Mouse (Mus musculus): ENCODE results near the gene Slc10a1. TPM values are rescaled to one million over a fixed set of nuclear protein-coding genes. Genes with fewer than 3 reads are reported as not detected.

Slc10a1 gene
- polyA plus RNA-seq, 1 experiment from 2014 or later = 0.44 TPM

DNA sequence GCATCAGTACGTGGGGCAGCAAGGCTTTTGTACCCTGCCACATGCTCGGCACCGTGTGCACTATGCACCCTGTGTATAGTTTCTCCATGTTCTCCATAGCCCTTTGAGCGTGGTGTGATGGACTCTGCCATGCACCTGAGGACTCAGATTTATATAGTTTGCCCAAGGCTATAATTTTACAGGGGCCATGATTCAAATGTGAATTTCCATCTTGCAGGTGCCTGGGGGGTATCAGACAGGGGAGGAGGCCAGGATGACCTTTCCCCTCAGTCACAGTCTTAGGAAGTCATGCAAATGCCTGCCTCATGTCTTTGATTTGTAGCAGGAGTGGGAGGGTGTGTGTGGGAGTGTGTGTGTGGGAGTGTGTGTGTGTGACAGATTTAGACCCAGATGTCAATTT lies 29.1 kb upstream of the Slc10a1 start:
- Histone ChIP-seq H3K9me3 (ENCODE audit: control insufficient read depth, low read length) (no peaks in the 10 kb centered on the region), H3K27me3 (ENCODE audit: control insufficient read depth, insufficient read depth, low read length) (0 out of 2 replicates have a peak, but pooled peaks cover 2% of the 10 kb centered on the region), H3K27ac (ENCODE audit: low read depth, low read length) (no peak overlapping the region), H3K4me1 (ENCODE audit: control insufficient read depth, insufficient read depth, low read length) (peaks cover 7% of the 10 kb centered on the region; the same call in 1 of the 2 replicates), H3K4me2 (ENCODE audit: low read depth) (no peak overlapping the region), H3K4me3 (ENCODE audit: low read depth, low read length) (no peak overlapping the region), H3K9ac (ENCODE audit: low read length) (no peak overlapping the region), H3K36me3 (ENCODE audit: control insufficient read depth, insufficient read depth, low read length) (no peaks in the 10 kb centered on the region)
- DNase-seq (ENCODE audit: low spot score) (no peak), ATAC-seq (ENCODE audit: insufficient read depth, low FRiP score, low TSS enrichment) (no peak; the same call in 1 of the 2 replicates)
- 48% methylated on average over 4 of the region's 4 CpGs for WGBS

- H3K4me1 ChIP-seq (ENCODE audit: control insufficient read depth, insufficient read depth, low read length) = peaks cover 11% of the 10 kb centered on the region; the same call in 1 of the 2 replicates
- no peak overlapping the region for H3K4me2 ChIP-seq (ENCODE audit: low read depth)
- no peak for DNase-seq (ENCODE audit: low spot score)
- H3K4me3 ChIP-seq (ENCODE audit: low read depth, low read length) = no peak overlapping the region
- no peak overlapping the region for H3K9ac ChIP-seq (ENCODE audit: low read length)
- 94% methylated on average over 4 of the region's 4 CpGs for WGBS
- H3K36me3 ChIP-seq (ENCODE audit: control insufficient read depth, insufficient read depth, low read length) = no peaks in the 10 kb centered on the region
- H3K9me3 ChIP-seq (ENCODE audit: control insufficient read depth, low read length) = no peaks in the 10 kb centered on the region
- no peak for ATAC-seq (ENCODE audit: insufficient read depth, low FRiP score, low TSS enrichment)
- H3K27me3 ChIP-seq (ENCODE audit: control insufficient read depth, insufficient read depth, low read length) = 0 out of 2 replicates have a peak, but pooled peaks cover 2% of the 10 kb centered on the region
- no peak overlapping the region for H3K27ac ChIP-seq (ENCODE audit: low read depth, low read length)
Measured at GRCm38 (mm10) chr12:80995326-80995725, 26.8 kb upstream of the Slc10a1 start.

DNA sequence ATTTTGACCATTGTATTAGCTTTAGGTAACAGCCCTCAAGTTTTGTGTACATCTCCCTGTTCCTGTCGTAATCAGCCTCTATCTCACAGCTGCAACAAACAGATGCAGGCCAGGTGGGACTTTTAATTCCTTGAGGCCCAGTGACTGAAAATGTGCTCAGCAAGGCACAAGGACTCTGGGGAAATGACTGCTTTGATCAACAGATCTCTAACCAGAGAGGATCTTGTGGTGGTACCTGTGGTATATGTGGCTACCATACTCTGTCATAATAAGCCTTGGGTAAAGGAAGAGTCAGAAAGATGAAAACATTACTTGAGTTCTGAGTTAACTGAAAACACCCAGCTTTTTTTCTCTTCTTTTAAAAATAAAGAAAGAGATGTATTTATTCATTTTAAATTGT lies 25.3 kb upstream of the Slc10a1 start:
- Histone ChIP-seq H3K27ac (ENCODE audit: low read depth, low read length) (no peak overlapping the region), H3K9me3 (ENCODE audit: control insufficient read depth, low read length) (no peaks in the 10 kb centered on the region), H3K4me2 (ENCODE audit: low read depth) (no peak overlapping the region), H3K9ac (ENCODE audit: low read length) (no peak overlapping the region), H3K4me3 (ENCODE audit: low read depth, low read length) (no peak overlapping the region), H3K27me3 (ENCODE audit: control insufficient read depth, insufficient read depth, low read length) (0 out of 2 replicates have a peak, but pooled peaks cover 2% of the 10 kb centered on the region), H3K36me3 (ENCODE audit: control insufficient read depth, insufficient read depth, low read length) (no peaks in the 10 kb centered on the region), H3K4me1 (ENCODE audit: control insufficient read depth, insufficient read depth, low read length) (peaks cover 8% of the 10 kb centered on the region; the same call in 1 of the 2 replicates)
- ATAC-seq (ENCODE audit: insufficient read depth, low FRiP score, low TSS enrichment) (no peak), DNase-seq (ENCODE audit: low spot score) (no peak)
- 89% methylated on average over 1 of the region's 1 CpGs for WGBS

- H3K9me3 ChIP-seq (ENCODE audit: control insufficient read depth, low read length) = no peaks in the 10 kb centered on the region
- H3K9ac ChIP-seq (ENCODE audit: low read length) = no peak overlapping the region
- ATAC-seq (ENCODE audit: insufficient read depth, low FRiP score, low TSS enrichment) (no peak), DNase-seq (ENCODE audit: low spot score) (no peak)
- no peak overlapping the region for H3K4me2 ChIP-seq (ENCODE audit: low read depth)
- no peak overlapping the region for H3K4me3 ChIP-seq (ENCODE audit: low read depth, low read length)
- H3K36me3 ChIP-seq (ENCODE audit: control insufficient read depth, insufficient read depth, low read length) = no peaks in the 10 kb centered on the region
- H3K4me1 ChIP-seq (ENCODE audit: control insufficient read depth, insufficient read depth, low read length) = peaks cover 7% of the 10 kb centered on the region; the same call in 1 of the 2 replicates
- 79% methylated on average over 8 of the region's 8 CpGs for WGBS
- no peak overlapping the region for H3K27ac ChIP-seq (ENCODE audit: low read depth, low read length)
- no peaks in the 10 kb centered on the region for H3K27me3 ChIP-seq (ENCODE audit: control insufficient read depth, insufficient read depth, low read length)
Measured at GRCm38 (mm10) chr12:80992540-80993122, 24.1 kb upstream of the Slc10a1 start.

- DNase-seq (ENCODE audit: low spot score) (no peak), ATAC-seq (ENCODE audit: insufficient read depth, low FRiP score, low TSS enrichment) (no peak)
- Histone ChIP-seq H3K4me2 (ENCODE audit: low read depth) (no peak overlapping the region), H3K27me3 (ENCODE audit: control insufficient read depth, insufficient read depth, low read length) (no peaks in the 10 kb centered on the region), H3K4me1 (ENCODE audit: control insufficient read depth, insufficient read depth, low read length) (0 out of 2 replicates have a peak, but pooled peaks cover 4% of the 10 kb centered on the region), H3K4me3 (ENCODE audit: low read depth, low read length) (no peak overlapping the region), H3K9me3 (ENCODE audit: control insufficient read depth, low read length) (no peaks in the 10 kb centered on the region), H3K9ac (ENCODE audit: low read length) (no peak overlapping the region), H3K36me3 (ENCODE audit: control insufficient read depth, insufficient read depth, low read length) (no peaks in the 10 kb centered on the region), H3K27ac (ENCODE audit: low read depth, low read length) (no peak overlapping the region)
- WGBS = 89% methylated on average over 10 of the region's 10 CpGs
Measured at GRCm38 (mm10) chr12:80991806-80992205, 23.3 kb upstream of the Slc10a1 start.

GRCm38 (mm10) chr12:80990901-80991445 lies 22.5 kb upstream of the Slc10a1 start:
- ATAC-seq (ENCODE audit: insufficient read depth, low FRiP score, low TSS enrichment) (no peak), DNase-seq (ENCODE audit: low spot score) (no peak)
- Histone ChIP-seq H3K9ac (ENCODE audit: low read length) (no peak overlapping the region), H3K4me2 (ENCODE audit: low read depth) (no peak overlapping the region), H3K4me3 (ENCODE audit: low read depth, low read length) (no peak overlapping the region), H3K27me3 (ENCODE audit: control insufficient read depth, insufficient read depth, low read length) (no peaks in the 10 kb centered on the region), H3K4me1 (ENCODE audit: control insufficient read depth, insufficient read depth, low read length) (0 out of 2 replicates have a peak, but pooled peaks cover 4% of the 10 kb centered on the region), H3K9me3 (ENCODE audit: control insufficient read depth, low read length) (no peaks in the 10 kb centered on the region), H3K36me3 (ENCODE audit: control insufficient read depth, insufficient read depth, low read length) (no peaks in the 10 kb centered on the region), H3K27ac (ENCODE audit: low read depth, low read length) (no peak overlapping the region)
- WGBS = 57% methylated on average over 13 of the region's 13 CpGs

GRCm38 (mm10) chr12:80988286-80988685 lies 19.8 kb upstream of the Slc10a1 start:
- Histone ChIP-seq H3K4me3 (ENCODE audit: low read depth, low read length) (no peak overlapping the region), H3K27me3 (ENCODE audit: control insufficient read depth, insufficient read depth, low read length) (no peaks in the 10 kb centered on the region), H3K27ac (ENCODE audit: low read depth, low read length) (no peak overlapping the region), H3K4me1 (ENCODE audit: control insufficient read depth, insufficient read depth, low read length) (0 out of 2 replicates have a peak, but pooled peaks cover 4% of the 10 kb centered on the region), H3K9ac (ENCODE audit: low read length) (no peak overlapping the region), H3K9me3 (ENCODE audit: control insufficient read depth, low read length) (no peaks in the 10 kb centered on the region), H3K4me2 (ENCODE audit: low read depth) (no peak overlapping the region), H3K36me3 (ENCODE audit: control insufficient read depth, insufficient read depth, low read length) (no peaks in the 10 kb centered on the region)
- no peak for ATAC-seq (ENCODE audit: insufficient read depth, low FRiP score, low TSS enrichment)
- DNase-seq (ENCODE audit: low spot score) = no peak
- WGBS = 93% methylated on average over 3 of the region's 3 CpGs

DNA sequence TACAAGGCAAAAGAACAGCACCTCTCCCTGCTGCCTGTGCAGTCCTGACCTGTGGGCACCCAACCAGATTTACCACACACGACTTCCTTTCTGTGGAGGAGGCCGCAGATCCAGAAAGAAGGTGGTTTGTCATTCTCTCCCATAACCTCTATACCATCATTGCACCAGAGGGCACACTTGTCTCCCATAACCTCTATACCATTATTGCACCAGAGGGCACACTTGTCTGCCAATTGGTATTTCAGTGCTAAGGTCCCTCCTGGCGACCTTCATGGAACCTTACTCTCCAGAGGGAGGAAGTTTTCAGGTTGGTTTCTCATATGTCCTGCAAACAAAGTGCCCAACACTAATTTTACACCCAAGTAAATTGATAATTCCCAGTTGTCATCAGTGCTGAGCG lies 18.1 kb upstream of the Slc10a1 start:
- Histone ChIP-seq H3K4me3 (ENCODE audit: low read depth, low read length) (no peak overlapping the region), H3K9me3 (ENCODE audit: control insufficient read depth, low read length) (no peaks in the 10 kb centered on the region), H3K27me3 (ENCODE audit: control insufficient read depth, insufficient read depth, low read length) (no peaks in the 10 kb centered on the region), H3K4me1 (ENCODE audit: control insufficient read depth, insufficient read depth, low read length) (0 out of 2 replicates have a peak, but pooled peaks cover 4% of the 10 kb centered on the region), H3K4me2 (ENCODE audit: low read depth) (no peak overlapping the region), H3K36me3 (ENCODE audit: control insufficient read depth, insufficient read depth, low read length) (no peaks in the 10 kb centered on the region), H3K27ac (ENCODE audit: low read depth, low read length) (no peak overlapping the region), H3K9ac (ENCODE audit: low read length) (no peak overlapping the region)
- ATAC-seq (ENCODE audit: insufficient read depth, low FRiP score, low TSS enrichment) = no peak
- 85% methylated on average over 4 of the region's 4 CpGs for WGBS
- no peak for DNase-seq (ENCODE audit: low spot score)

DNA sequence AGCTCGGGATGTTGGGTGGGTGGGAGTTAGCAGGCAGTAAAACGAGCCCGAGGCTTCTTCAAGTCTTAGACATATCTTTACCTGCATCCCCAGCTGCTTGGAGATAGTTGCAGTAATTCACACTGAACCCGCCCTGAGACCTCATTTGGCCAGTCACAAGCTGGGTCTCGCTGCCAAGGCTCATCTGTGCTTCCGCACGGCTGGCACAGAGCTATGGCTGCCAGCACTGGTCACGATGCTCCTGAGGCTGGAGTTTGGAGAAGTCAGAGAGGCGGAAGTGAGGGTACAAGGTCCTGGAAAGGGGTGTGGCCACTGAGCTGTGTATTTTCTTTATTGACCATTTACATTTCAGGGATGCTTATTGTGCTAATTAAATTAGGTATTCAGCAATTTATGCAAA lies 15.2 kb upstream of the Slc10a1 start:
- no peak for ATAC-seq (ENCODE audit: insufficient read depth, low FRiP score, low TSS enrichment)
- WGBS = 81% methylated on average over 9 of the region's 9 CpGs

More for the DNA sequence above, 15.2 kb upstream of the Slc10a1 start:
- H3K36me3 ChIP-seq (ENCODE audit: control insufficient read depth, insufficient read depth, low read length) = no peaks in the 10 kb centered on the region
- H3K4me2 ChIP-seq (ENCODE audit: low read depth) = no peak overlapping the region
- no peak overlapping the region for H3K27ac ChIP-seq (ENCODE audit: low read depth, low read length)
- no peak overlapping the region for H3K9ac ChIP-seq (ENCODE audit: low read length)
- H3K4me3 ChIP-seq (ENCODE audit: low read depth, low read length) = no peak overlapping the region
- no peaks in the 10 kb centered on the region for H3K4me1 ChIP-seq (ENCODE audit: control insufficient read depth, insufficient read depth, low read length)
- H3K27me3 ChIP-seq (ENCODE audit: control insufficient read depth, insufficient read depth, low read length) = no peaks in the 10 kb centered on the region
- no peaks in the 10 kb centered on the region for H3K9me3 ChIP-seq (ENCODE audit: control insufficient read depth, low read length)
- DNase-seq (ENCODE audit: low spot score) = no peak

All from neural tube, embryonic 11.5 days (tissue).